Mouse (Mus musculus) heart, embryonic 14.5 days (tissue): ENCODE results near the gene Znhit6. TPM values are rescaled to one million over a fixed set of nuclear protein-coding genes. Genes with fewer than 3 reads are reported as not detected.

Experiments
- ATAC-seq: fragments of 200-750 bp; cut with Nextera tagmentation; 2 replicates; pipeline ENCODE4 v1.8.0; 2017; ENCODE audit warnings: low read depth, moderate TSS enrichment; ENCODE audit not compliant: insufficient number of reproducible peaks, insufficient read depth, low FRiP score
- H3K27ac ChIP-seq, 2 experiments: fragments of 200-500 bp in 1 of 2; fragments of 300-500 bp in 1 of 2; sonication (generic) in 1 of 2; replicated peaks in 1 of 2; 2 replicates each; pipeline ENCODE4 v1.5.1; 2012 to 2014; ENCODE audit warnings: low read depth in 2 of 2, low read length in 2 of 2, control low read depth in 1 of 2, mild to moderate bottlenecking in 1 of 2, mixed read lengths in 1 of 2; ENCODE audit not compliant: control insufficient read depth in 1 of 2, insufficient read depth in 1 of 2
- H3K27me3 ChIP-seq: fragments of 300-500 bp; sonication (generic); 2 replicates; pipeline ENCODE4 v1.6.1; 2014; ENCODE audit warnings: mild to moderate bottlenecking, low read length, control low read depth; ENCODE audit not compliant: control insufficient read depth, insufficient read depth
- H3K36me3 ChIP-seq: fragments of 300-500 bp; sonication (generic); 2 replicates; pipeline ENCODE4 v1.6.1; 2014; ENCODE audit warnings: mild to moderate bottlenecking, control low read depth, low read length, mixed read lengths; ENCODE audit not compliant: control insufficient read depth, insufficient read depth
- H3K4me1 ChIP-seq, 2 experiments: fragments of 200-500 bp in 1 of 2; fragments of 300-500 bp in 1 of 2; sonication (generic) in 1 of 2; 2 replicates each; pipeline ENCODE4 v1.6.1; 2012 to 2014; ENCODE audit warnings: low read length in 2 of 2, control low read depth in 1 of 2, mixed read lengths in 1 of 2; ENCODE audit not compliant: control insufficient read depth in 2 of 2, insufficient read depth in 2 of 2
- H3K4me2 ChIP-seq: fragments of 300-500 bp; sonication (generic); 2 replicates; pipeline ENCODE4 v1.6.1; 2014; ENCODE audit warnings: mild to moderate bottlenecking, low read length
- H3K4me3 ChIP-seq, 2 experiments: fragments of 200-500 bp in 1 of 2; fragments of 300-500 bp in 1 of 2; sonication (generic) in 1 of 2; 2 replicates each; pipeline ENCODE4 v1.5.1; 2012 to 2014; ENCODE audit warnings: low read length in 2 of 2, mild to moderate bottlenecking in 2 of 2, control low read depth in 1 of 2, low read depth in 1 of 2, moderate library complexity in 1 of 2; ENCODE audit not compliant: control insufficient read depth in 1 of 2, insufficient read depth in 1 of 2
- H3K9ac ChIP-seq: fragments of 300-500 bp; sonication (generic); 2 replicates; pipeline ENCODE4 v1.6.1; 2014; ENCODE audit warnings: mild to moderate bottlenecking, low read length
- H3K9me3 ChIP-seq: fragments of 300-500 bp; sonication (generic); 2 replicates; pipeline ENCODE4 v1.6.1; 2016; ENCODE audit warnings: low read length, control low read depth; ENCODE audit not compliant: control insufficient read depth
- WGBS: fragments of 180-500 bp; shearing (Covaris S2); extraction: QIAGEN DNeasy Blood & Tissue Kit; methylation state at CpG from one replicate; pipeline ENCODE4 v1.1.7; 2014; 5-methylcytosine and 5-hydroxymethylcytosine counted together
- polyA plus RNA-seq: library from polyadenylated mRNA; unstranded; fragments of >200 nt; fragmentation: Nextera tagmentation; extraction: Ambion mirVana; gene quantifications from 2 replicates; pipeline ENCODE4 v1.2.1, GENCODE M21; 2014

Gene Znhit6
- polyA plus RNA-seq, 1 experiment from 2014 or later: 20.2 TPM

DNA sequence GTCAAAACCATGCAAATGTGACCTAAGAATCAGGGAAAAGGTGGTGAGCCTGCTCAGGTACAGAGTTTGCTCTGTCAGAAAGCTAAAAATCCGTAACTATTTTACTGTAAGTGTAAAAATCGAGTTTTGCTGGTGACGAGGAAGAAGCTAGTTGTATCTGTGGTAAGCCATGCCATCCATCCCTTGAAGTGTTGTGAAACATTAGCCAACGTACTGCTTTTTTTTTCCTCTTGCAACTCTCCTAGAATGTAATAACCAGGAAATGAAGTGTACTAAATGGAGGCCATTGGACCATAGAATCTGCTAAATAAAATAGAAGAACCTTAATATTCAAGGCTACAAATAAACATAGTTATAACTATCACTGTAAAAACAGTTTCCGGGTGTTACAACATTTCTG lies 32.3 kb downstream of the Znhit6 start:
- WGBS: 86% methylated on average over 5 of the region's 5 CpGs
- Histone ChIP-seq H3K27ac (no peak overlapping the region), H3K27me3 (no peaks in the 10 kb centered on the region), H3K4me3 (no peak overlapping the region), H3K4me2 (no peak overlapping the region), H3K9me3 (no peaks in the 10 kb centered on the region), H3K9ac (no peak overlapping the region), H3K4me1 (no peaks in the 10 kb centered on the region), H3K36me3 (peaks cover 35% of the 10 kb centered on the region)
- ATAC-seq: no peak

DNA sequence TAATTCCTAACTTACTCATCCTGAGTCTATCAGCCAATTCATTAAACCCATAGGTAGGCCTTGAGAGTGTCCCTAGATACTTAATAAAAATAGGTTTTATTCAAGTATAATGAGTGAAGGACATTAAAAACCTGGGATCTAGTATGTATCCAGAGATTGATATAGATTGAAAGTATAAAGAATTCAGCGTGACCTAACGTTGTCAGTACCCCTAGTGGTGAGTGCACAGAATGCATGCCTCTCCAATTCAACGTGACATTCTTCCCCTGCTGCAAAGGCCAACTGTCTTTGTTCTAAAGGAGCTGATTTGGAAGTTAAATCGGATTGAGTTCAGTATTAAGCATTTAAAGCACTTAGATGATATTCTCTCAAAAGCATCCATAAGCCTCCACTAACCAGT lies 36.7 kb downstream of the Znhit6 start:
- WGBS: 29% methylated on average over 4 of the region's 4 CpGs

DNA sequence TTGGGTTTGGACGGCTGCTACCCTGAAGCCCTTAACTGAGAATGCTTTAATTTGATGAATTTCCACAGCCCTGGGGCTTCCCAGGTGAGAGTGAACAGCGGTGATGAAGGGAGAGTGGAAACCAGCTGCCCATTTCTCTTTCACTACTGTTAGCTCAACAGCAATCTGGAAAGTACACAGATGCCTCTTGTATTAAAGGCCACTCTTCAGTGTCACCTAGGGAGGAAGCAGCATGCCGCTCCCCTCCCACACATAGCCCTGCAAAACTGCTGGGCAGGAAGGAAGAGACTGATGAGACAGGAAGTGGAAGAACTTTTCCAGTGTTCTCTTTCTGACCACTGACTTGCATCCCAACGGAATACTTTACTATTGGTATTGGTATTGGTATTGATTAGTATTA lies 37.2 kb downstream of the Znhit6 start:
- no peak for ATAC-seq
- WGBS: 73% methylated on average over 4 of the region's 4 CpGs
- Histone ChIP-seq H3K4me2 (no peak overlapping the region), H3K9ac (no peak overlapping the region), H3K4me1 (peaks cover 10 to 12% of the 10 kb centered on the region in 2 experiments), H3K4me3 (no peak overlapping the region), H3K9me3 (no peaks in the 10 kb centered on the region), H3K27me3 (no peaks in the 10 kb centered on the region), H3K27ac (no peak overlapping the region), H3K36me3 (no peaks in the 10 kb centered on the region)

More for the DNA sequence above, 36.7 kb downstream of the Znhit6 start:
- Histone ChIP-seq H3K27me3 (no peaks in the 10 kb centered on the region), H3K4me2 (no peak overlapping the region), H3K27ac (no peak overlapping the region), H3K4me1 (peaks cover 7 to 12% of the 10 kb centered on the region in 2 experiments; a peak in 3 of 4 replicates), H3K36me3 (no peaks in the 10 kb centered on the region), H3K9ac (no peak overlapping the region), H3K9me3 (no peaks in the 10 kb centered on the region), H3K4me3 (no peak overlapping the region)
- ATAC-seq: no peak

DNA sequence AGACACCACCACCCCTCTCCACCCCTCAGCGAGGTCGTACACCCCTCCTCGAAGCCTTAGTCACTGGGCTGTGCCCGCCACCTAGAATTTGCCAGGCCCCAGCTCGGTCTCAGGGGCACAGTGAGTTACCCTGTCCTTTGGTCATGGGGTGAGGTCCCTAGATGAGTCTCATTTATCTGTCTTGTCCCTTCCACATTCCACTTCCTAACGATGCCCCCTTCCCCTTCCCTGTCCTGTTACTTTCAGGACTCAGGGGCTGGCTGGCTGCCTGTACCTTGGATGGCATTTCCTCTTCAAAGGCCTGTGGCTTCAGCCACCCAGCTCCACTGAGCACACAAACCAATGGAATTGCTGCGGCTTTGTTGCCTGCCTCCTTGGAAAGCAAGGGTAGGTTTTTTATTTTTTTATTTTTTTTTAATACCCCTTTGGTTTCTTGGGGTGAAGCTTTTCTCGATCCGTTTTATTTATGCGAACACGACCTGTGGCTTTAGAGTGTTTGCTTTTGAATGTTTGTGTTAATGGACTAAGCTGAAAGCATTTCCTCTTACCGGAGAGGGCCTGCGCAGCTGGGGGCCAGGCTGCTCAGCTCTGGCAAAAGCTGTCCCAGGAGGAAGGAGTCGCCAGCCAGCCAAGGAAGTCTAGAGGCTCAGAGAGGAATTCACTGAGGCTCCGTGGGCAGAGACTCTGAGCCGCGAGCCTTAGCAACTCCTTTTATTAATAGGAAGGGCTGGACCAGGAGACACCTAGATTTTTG lies 38.5 kb downstream of the Znhit6 start:
- Histone ChIP-seq H3K9ac (0 out of 2 replicates have a peak overlapping the region, but pooled peaks have one; percentile 25), H3K27me3 (no peaks in the 10 kb centered on the region), H3K4me1 (peaks cover 12 to 14% of the 10 kb centered on the region in 2 experiments), H3K36me3 (no peaks in the 10 kb centered on the region), H3K4me3 (no peak overlapping the region), H3K4me2 (peak overlapping the region; percentile 34), H3K27ac (peak overlapping the region; percentile 19 to 21; a peak in 1 of 4 replicates), H3K9me3 (no peaks in the 10 kb centered on the region)
- 26% methylated on average over 17 of the region's 17 CpGs for WGBS
- ATAC-seq: no peak

DNA sequence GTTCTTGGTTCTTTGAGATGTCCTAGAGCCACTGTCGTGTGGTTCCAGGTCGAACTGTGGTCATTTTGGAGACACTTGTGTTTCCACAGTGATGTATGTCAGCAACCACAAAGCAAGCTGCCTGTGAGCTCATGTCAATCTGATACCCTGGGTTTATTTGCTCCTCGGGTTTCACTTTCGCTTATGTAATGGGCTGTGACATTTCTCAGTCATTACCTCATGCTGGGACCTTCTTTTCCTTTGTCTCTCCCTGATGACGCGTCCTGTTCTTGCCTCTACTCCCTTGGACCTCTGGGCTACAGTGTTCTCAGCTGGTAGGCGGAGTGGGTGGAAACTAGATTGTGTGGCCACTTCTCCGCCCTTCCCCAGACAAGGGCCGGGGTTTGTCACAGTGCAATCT lies 42.3 kb downstream of the Znhit6 start:
- Histone ChIP-seq H3K27ac (no peak overlapping the region), H3K27me3 (no peaks in the 10 kb centered on the region), H3K4me2 (no peak overlapping the region), H3K4me1 (peaks cover 12 to 17% of the 10 kb centered on the region in 2 experiments), H3K9ac (no peak overlapping the region), H3K9me3 (no peaks in the 10 kb centered on the region), H3K4me3 (no peak overlapping the region), H3K36me3 (no peaks in the 10 kb centered on the region)
- ATAC-seq: no peak
- 46% methylated on average over 9 of the region's 9 CpGs for WGBS

DNA sequence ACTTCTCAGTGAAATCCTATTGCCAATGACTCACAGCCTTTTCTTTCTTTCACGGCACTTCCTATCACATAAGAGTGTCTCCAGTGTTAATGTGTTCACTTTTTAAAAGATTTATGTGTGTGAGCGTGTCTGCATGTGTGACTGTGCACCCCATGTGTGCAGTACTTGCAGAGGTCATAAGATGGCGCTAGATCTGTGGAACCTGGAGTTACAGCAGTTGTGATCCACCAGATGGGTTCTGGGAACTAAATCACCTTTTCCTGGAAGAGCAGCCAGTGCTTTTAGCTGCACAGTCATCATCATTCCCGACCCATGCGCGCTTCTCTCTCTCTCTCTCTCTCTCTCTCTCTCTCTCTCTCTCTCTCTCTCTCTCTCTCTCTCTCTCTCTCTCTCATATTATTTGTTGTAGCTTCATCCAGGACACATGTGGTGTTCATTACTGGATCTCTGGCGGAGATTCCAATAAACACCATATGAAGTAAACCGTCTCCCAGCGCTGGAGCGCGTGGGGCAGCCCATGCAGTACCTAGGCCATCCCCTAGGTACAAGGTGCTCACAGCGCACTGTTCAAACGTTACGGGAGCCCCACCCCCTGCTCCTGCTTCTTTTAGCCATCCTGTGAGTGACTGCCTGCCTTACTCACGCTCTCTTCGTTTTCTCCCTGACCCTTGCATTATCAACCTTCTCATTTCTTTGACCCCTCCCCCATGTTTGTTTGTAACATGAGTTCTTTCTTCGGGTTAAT lies 43.8 kb downstream of the Znhit6 start:
- H3K36me3 ChIP-seq: no peaks in the 10 kb centered on the region
- H3K27me3 ChIP-seq: no peaks in the 10 kb centered on the region
- H3K9me3 ChIP-seq: no peaks in the 10 kb centered on the region
- H3K4me1 ChIP-seq: peaks cover 8 to 14% of the 10 kb centered on the region in 2 experiments
- 92% methylated on average over 17 of the region's 17 CpGs for WGBS
- no peak for ATAC-seq
- no peak overlapping the region for H3K9ac ChIP-seq
- H3K4me3 ChIP-seq: no peak overlapping the region
- H3K27ac ChIP-seq: no peak overlapping the region
- no peak overlapping the region for H3K4me2 ChIP-seq

DNA sequence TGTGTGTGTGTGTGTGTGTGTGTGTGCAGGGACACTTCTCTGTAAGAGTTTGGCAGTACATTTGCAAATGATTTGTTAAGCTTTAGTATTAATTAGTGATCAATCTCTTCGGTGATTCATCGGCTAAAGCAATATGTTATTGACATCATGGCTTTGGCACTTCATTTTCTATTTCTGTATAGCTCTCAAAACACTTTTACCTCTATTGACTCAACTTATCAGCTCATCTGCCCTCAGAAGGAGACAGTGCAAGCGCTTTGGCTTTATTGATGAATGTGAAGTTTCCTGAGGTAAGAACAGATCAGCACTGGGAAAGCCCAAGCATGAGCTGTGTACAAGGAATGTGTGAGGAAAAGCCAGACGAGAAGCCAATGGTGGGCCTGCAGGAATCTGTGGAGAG lies 45.2 kb downstream of the Znhit6 start:
- Histone ChIP-seq H3K9me3 (no peaks in the 10 kb centered on the region), H3K4me1 (peaks cover 7 to 17% of the 10 kb centered on the region in 2 experiments; a peak in 3 of 4 replicates), H3K27ac (no peak overlapping the region), H3K4me3 (no peak overlapping the region), H3K36me3 (no peaks in the 10 kb centered on the region), H3K27me3 (no peaks in the 10 kb centered on the region), H3K4me2 (no peak overlapping the region), H3K9ac (no peak overlapping the region)
- no peak for ATAC-seq
- WGBS: 74% methylated on average over 4 of the region's 4 CpGs
